Mouse (Mus musculus): ENCODE data around the gene Ccar1. TPM values are rescaled to one million over a fixed set of nuclear protein-coding genes. Genes with fewer than 3 reads are reported as not detected.

Gene Ccar1
- total and polyA plus RNA-seq, 2 experiments from 2014 or later = 49.9 to 78.5 TPM

GRCm38 (mm10) chr10:62823431-62823830 is 31.3 kb upstream of the Ccar1 start:
- Histone ChIP-seq H3K4me1 (ENCODE audit: insufficient read depth, low read length) (no peaks in the 10 kb centered on the region), H3K9me3 (ENCODE audit: low read length) (no peaks in the 10 kb centered on the region), H3K4me3 (ENCODE audit: low read depth, low read length) (no peak overlapping the region), H3K36me3 (ENCODE audit: insufficient read depth, low read length) (peaks cover 19% of the 10 kb centered on the region), H3K9ac (replicated peaks; ENCODE audit: low read length, poor library complexity, severe bottlenecking) (no peak overlapping the region), H3K27me3 (ENCODE audit: insufficient read depth, low read length) (no peaks in the 10 kb centered on the region), H3K4me2 (ENCODE audit: low read depth, low read length, poor library complexity, severe bottlenecking) (no peak overlapping the region), H3K27ac (ENCODE audit: low read depth, low read length) (no peak overlapping the region)
- TF ChIP-seq CTCF (IDR thresholded peaks at IDR 0.05) = no peak
- no peak for DNase-seq (ENCODE audit: low spot score)
- 89% methylated on average over 4 of the region's 4 CpGs for WGBS
- ATAC-seq (ENCODE audit: low FRiP score) = no peak

GRCm38 (mm10) chr10:62810010-62810409 is 17.9 kb upstream of the Ccar1 start:
- Histone ChIP-seq H3K27ac (ENCODE audit: low read depth, low read length) (no peak overlapping the region), H3K4me2 (ENCODE audit: low read depth, low read length, poor library complexity, severe bottlenecking) (no peak overlapping the region), H3K9me3 (ENCODE audit: low read length) (no peaks in the 10 kb centered on the region), H3K4me3 (ENCODE audit: low read depth, low read length) (no peak overlapping the region), H3K4me1 (ENCODE audit: insufficient read depth, low read length) (no peaks in the 10 kb centered on the region), H3K36me3 (ENCODE audit: insufficient read depth, low read length) (peaks cover 38% of the 10 kb centered on the region), H3K9ac (replicated peaks; ENCODE audit: low read length, poor library complexity, severe bottlenecking) (no peak overlapping the region), H3K27me3 (ENCODE audit: insufficient read depth, low read length) (no peaks in the 10 kb centered on the region)
- ATAC-seq (ENCODE audit: low FRiP score) (no peak), DNase-seq (ENCODE audit: low spot score) (peak; percentile 13)
- TF ChIP-seq CTCF (IDR thresholded peaks at IDR 0.05) = peak; percentile 49
- 78% methylated on average over 4 of the region's 4 CpGs for WGBS

GRCm38 (mm10) chr10:62808766-62809165 is 16.7 kb upstream of the Ccar1 start:
- no peak for TF ChIP-seq CTCF (IDR thresholded peaks at IDR 0.05)
- Histone ChIP-seq H3K36me3 (ENCODE audit: insufficient read depth, low read length) (peaks cover 27% of the 10 kb centered on the region), H3K4me2 (ENCODE audit: low read depth, low read length, poor library complexity, severe bottlenecking) (no peak overlapping the region), H3K27ac (ENCODE audit: low read depth, low read length) (no peak overlapping the region), H3K27me3 (ENCODE audit: insufficient read depth, low read length) (no peaks in the 10 kb centered on the region), H3K4me1 (ENCODE audit: insufficient read depth, low read length) (no peaks in the 10 kb centered on the region), H3K9ac (replicated peaks; ENCODE audit: low read length, poor library complexity, severe bottlenecking) (no peak overlapping the region), H3K4me3 (ENCODE audit: low read depth, low read length) (no peak overlapping the region), H3K9me3 (ENCODE audit: low read length) (no peaks in the 10 kb centered on the region)
- DNase-seq (ENCODE audit: low spot score) = no peak
- 93% methylated on average over 2 of the region's 2 CpGs for WGBS
- ATAC-seq (ENCODE audit: low FRiP score) = no peak

GRCm38 (mm10) chr10:62808316-62808715 is 16.2 kb upstream of the Ccar1 start:
- Histone ChIP-seq H3K36me3 (ENCODE audit: insufficient read depth, low read length) (peaks cover 22% of the 10 kb centered on the region), H3K4me2 (ENCODE audit: low read depth, low read length, poor library complexity, severe bottlenecking) (no peak overlapping the region), H3K27ac (ENCODE audit: low read depth, low read length) (no peak overlapping the region), H3K4me3 (ENCODE audit: low read depth, low read length) (no peak overlapping the region), H3K27me3 (ENCODE audit: insufficient read depth, low read length) (no peaks in the 10 kb centered on the region), H3K9me3 (ENCODE audit: low read length) (no peaks in the 10 kb centered on the region), H3K4me1 (ENCODE audit: insufficient read depth, low read length) (no peaks in the 10 kb centered on the region), H3K9ac (replicated peaks; ENCODE audit: low read length, poor library complexity, severe bottlenecking) (no peak overlapping the region)
- DNase-seq (ENCODE audit: low spot score) = no peak
- TF ChIP-seq CTCF (IDR thresholded peaks at IDR 0.05) = no peak
- ATAC-seq (ENCODE audit: low FRiP score) = no peak
- WGBS = 92% methylated on average over 7 of the region's 7 CpGs

GRCm38 (mm10) chr10:62804106-62804505 is 12.0 kb upstream of the Ccar1 start:
- H3K27me3 ChIP-seq (ENCODE audit: insufficient read depth, low read length) = no peaks in the 10 kb centered on the region
- H3K9me3 ChIP-seq (ENCODE audit: low read length) = no peaks in the 10 kb centered on the region
- H3K4me3 ChIP-seq (ENCODE audit: low read depth, low read length) = no peak overlapping the region
- WGBS = 72% methylated on average over 2 of the region's 2 CpGs
- TF ChIP-seq CTCF (IDR thresholded peaks at IDR 0.05) = peak; percentile 54
- H3K36me3 ChIP-seq (ENCODE audit: insufficient read depth, low read length) = no peaks in the 10 kb centered on the region
- DNase-seq (ENCODE audit: low spot score) (no peak), ATAC-seq (ENCODE audit: low FRiP score) (no peak)
- H3K9ac ChIP-seq (replicated peaks; ENCODE audit: low read length, poor library complexity, severe bottlenecking) = no peak overlapping the region
- H3K4me1 ChIP-seq (ENCODE audit: insufficient read depth, low read length) = no peaks in the 10 kb centered on the region
- H3K27ac ChIP-seq (ENCODE audit: low read depth, low read length) = no peak overlapping the region
- no peak overlapping the region for H3K4me2 ChIP-seq (ENCODE audit: low read depth, low read length, poor library complexity, severe bottlenecking)

- no peak overlapping the region for H3K27ac ChIP-seq (ENCODE audit: low read depth, low read length)
- H3K36me3 ChIP-seq (ENCODE audit: insufficient read depth, low read length) = no peaks in the 10 kb centered on the region
- 99% methylated on average over 2 of the region's 2 CpGs for WGBS
- DNase-seq (ENCODE audit: low spot score) = no peak
- H3K27me3 ChIP-seq (ENCODE audit: insufficient read depth, low read length) = no peaks in the 10 kb centered on the region
- ATAC-seq (ENCODE audit: low FRiP score) = no peak
- no peak for TF ChIP-seq CTCF (IDR thresholded peaks at IDR 0.05)
- no peak overlapping the region for H3K4me2 ChIP-seq (ENCODE audit: low read depth, low read length, poor library complexity, severe bottlenecking)
- H3K9ac ChIP-seq (replicated peaks; ENCODE audit: low read length, poor library complexity, severe bottlenecking) = no peak overlapping the region
- no peaks in the 10 kb centered on the region for H3K9me3 ChIP-seq (ENCODE audit: low read length)
- no peaks in the 10 kb centered on the region for H3K4me1 ChIP-seq (ENCODE audit: insufficient read depth, low read length)
- H3K4me3 ChIP-seq (ENCODE audit: low read depth, low read length) = no peak overlapping the region
Observed at GRCm38 (mm10) chr10:62803296-62803695, 11.2 kb upstream of the Ccar1 start.

All from midbrain, postnatal 0 days (tissue).